Comparison of ENCODE assay signal across 9 mouse cellular contexts in the genomic region with DNA sequence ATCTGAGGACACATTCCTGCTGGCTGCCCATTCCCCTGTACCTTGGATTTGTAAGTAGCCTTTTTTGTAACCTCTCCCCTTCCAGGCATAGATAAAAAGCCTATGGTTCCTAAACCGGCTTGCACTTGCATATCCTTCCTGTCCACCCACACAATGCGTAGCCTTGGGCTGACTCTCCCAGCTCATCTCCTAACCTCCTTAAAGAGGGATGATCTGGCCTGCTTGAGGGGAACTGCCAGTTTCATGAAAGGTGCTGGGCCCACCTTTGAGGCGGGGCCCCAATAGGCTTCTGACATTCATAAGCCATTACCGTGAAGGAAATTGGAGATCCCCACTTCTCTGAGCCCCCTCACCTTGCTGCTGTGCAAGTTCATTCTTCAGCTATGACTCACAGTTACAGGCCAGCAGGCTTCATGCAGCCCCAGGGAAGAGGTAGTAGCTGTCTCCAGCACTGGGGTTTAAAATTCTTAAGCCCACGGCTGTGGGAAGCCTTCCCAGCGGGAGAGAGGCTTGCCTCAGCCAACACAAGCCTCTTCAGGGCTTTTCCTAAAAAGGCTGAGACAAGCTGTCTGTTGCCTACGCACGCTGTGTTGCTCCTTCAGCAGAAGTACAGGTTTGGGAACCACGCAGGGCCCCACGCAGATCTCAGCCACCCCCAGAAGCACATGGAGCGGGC. TPM values are rescaled to one million over a fixed set of nuclear protein-coding genes. Genes with fewer than 3 reads are reported as not detected.
DNase-seq lines count a peak whose midpoint lies in the region; ATAC-seq and TF ChIP-seq lines count a peak whose summit lies in the region.
"Had no signal": no experiment of that assay in that cellular context is flagged by ENCODE, and none has a peak within 500 bp of the region (broad histone marks: within the 10 kb centered on the region; RNA-seq: fewer than 3 reads in every experiment).

No protein-coding gene starts in this region.

- no peaks in the 10 kb centered on the region for H3K27me3 ChIP-seq in Patski

- CTCF ChIA-PET in Patski (lab: Charles Lee) = interaction anchor here (1.1 kb wide), 1 partner anchor 13 kb away, joined by 3 read pairs; no protein-coding TSS in a partner anchor

- in situ Hi-C loops in Patski (cut with MboI; ENCODE audit: low pct_unique_long_range_greater_than_20kb) = no loop called here

- no peak for TF ChIP-seq CTCF in Patski (IDR thresholded peaks at IDR 0.05)

- peak; percentile 56 to 63 for DNase-seq in layer of hippocampus, adult 8-10 months (ENCODE audit: low spot score in 2 of 2)
- no peak for DNase-seq in layer of hippocampus, adult 9-10 months (ENCODE audit: low spot score)
- DNase-seq in CD4-positive helper T cell, adult 2 months (ENCODE audit: low read depth, low spot score) = peak; percentile 39
- peak; percentile 87 for DNase-seq in Patski (ENCODE audit: low read depth, low spot score)
- peak; percentile 67 to 97 for DNase-seq in left cerebral cortex, postnatal 25 days (ENCODE audit: low spot score in 2 of 2)
- DNase-seq in yolk sac, embryonic 10.5 days (ENCODE audit: low spot score) = no peak
- DNase-seq in kidney, postnatal 10 days = no peak
- DNase-seq: heart, postnatal 10 days had no signal

- intact Hi-C loops in left cerebral cortex, postnatal 25 days (cut with DNase I) = loop anchor here (2.0 kb wide), 1 partner anchor 13 kb away; no protein-coding TSS in a partner anchor

- POLR2A ChIA-PET in Patski (lab: Charles Lee) = interaction anchor here (0.6 to 0.7 kb wide), 2 partner anchors 9 to 12 kb away, joined by 3 read pairs; no protein-coding TSS in a partner anchor

- peak; percentile 77 for ATAC-seq in Patski

RNA-seq across cellular contexts. Expression of a gene that starts 1.1 kb away (rescaled TPM):
- not detected for total RNA-seq in layer of hippocampus, adult 8-10 months (2022)
- 0.17 TPM for polyA plus RNA-seq in Patski (2021)
- total RNA-seq in left cerebral cortex, postnatal 25 days (2021) = under 1 TPM; 0.64 to 0.66 TPM
- polyA plus RNA-seq: midbrain, embryonic 12.5 days had no signal

RNA-seq across cellular contexts. Expression of a gene that starts 14.3 kb away (rescaled TPM):
- total RNA-seq in layer of hippocampus, adult 8-10 months (2022) = 10 to 100 TPM; 26.9 to 40.7 (median 31.3) TPM
- polyA plus RNA-seq in Patski (2021) = 41.5 TPM
- 10 to 100 TPM; 33.7 to 41.6 TPM for total RNA-seq in left cerebral cortex, postnatal 25 days (2021)

RNA-seq across cellular contexts. Expression of a gene that starts 14.3 kb away (rescaled TPM):
- 10 to 100 TPM; 23.4 to 31.5 (median 27.6) TPM for total RNA-seq in layer of hippocampus, adult 8-10 months (2022)
- 27.4 TPM for polyA plus RNA-seq in Patski (2021)
- 10 to 100 TPM; 19.5 to 23.2 TPM for total RNA-seq in left cerebral cortex, postnatal 25 days (2021)

RNA-seq across cellular contexts. Expression of a gene that starts 18.4 kb away (rescaled TPM):
- total RNA-seq in layer of hippocampus, adult 8-10 months (2022) = 10 to 100 TPM; 19.0 to 36.1 (median 25.0) TPM
- 21.9 TPM for polyA plus RNA-seq in Patski (2021)
- total RNA-seq in left cerebral cortex, postnatal 25 days (2021) = 10 to 100 TPM; 26.8 to 29.4 TPM

RNA-seq across cellular contexts. Expression of a gene that starts 28.9 kb away (rescaled TPM):
- total RNA-seq in layer of hippocampus, adult 8-10 months (2022) = 10 to 100 TPM in 3 of 4 experiments, 1 to 10 TPM in 1; 7.4 to 54.9 (median 25.7) TPM
- 288 TPM for polyA plus RNA-seq in Patski (2021)
- total RNA-seq in left cerebral cortex, postnatal 25 days (2021) = 1 to 10 TPM; 7.8 to 8.4 TPM

Comparison
In these comparisons a context has a peak if more than half of its experiments do, and no peak if none do; other contexts are left out.
1. DNase-seq: peak in layer of hippocampus, adult 8-10 months (2 of 2), CD4-positive helper T cell, adult 2 months (single experiment), Patski (single experiment) and left cerebral cortex, postnatal 25 days (2 of 2); none in layer of hippocampus, adult 9-10 months (single experiment), yolk sac, embryonic 10.5 days (single experiment) and kidney, postnatal 10 days (single experiment).